Mouse (Mus musculus): ENCODE results near the gene Fcrla. TPM values are rescaled to one million over a fixed set of nuclear protein-coding genes. Genes with fewer than 3 reads are reported as not detected.

Gene Fcrla
- total RNA-seq, 2 experiments from 2014 or later, result 0.26 to 0.61 TPM

GRCm38 (mm10) chr1:170892279-170892678 lies 35.1 kb downstream of the Fcrla start:
- DNase-seq (ENCODE audit: low spot score in 2 of 2), result no peak

- DNase-seq (ENCODE audit: low spot score in 2 of 2), result no peak
Measured at GRCm38 (mm10) chr1:170891646-170892045, 35.7 kb downstream of the Fcrla start.

GRCm38 (mm10) chr1:170889310-170889709 lies 38.1 kb downstream of the Fcrla start:
- DNase-seq (ENCODE audit: low spot score in 2 of 2), result no peak

- no peak for DNase-seq (ENCODE audit: low spot score in 2 of 2)
Measured at GRCm38 (mm10) chr1:170886044-170886458, 41.3 kb downstream of the Fcrla start.

- peak; percentile 67 to 84 for DNase-seq (ENCODE audit: low spot score in 2 of 2)
Measured at GRCm38 (mm10) chr1:170884978-170885561, 42.3 kb downstream of the Fcrla start, which contains the start of the genes Gm26620 and Dusp12. Gene Gm26620, plus strand, starts transcription at chr1:170885065. Gene Dusp12, minus strand, starts transcription at chr1:170885540.

- no peak for DNase-seq (ENCODE audit: low spot score in 2 of 2)
Measured at GRCm38 (mm10) chr1:170884390-170884789, 43.0 kb downstream of the Fcrla start.

GRCm38 (mm10) chr1:170882915-170883485 lies 44.4 kb downstream of the Fcrla start:
- no peak for DNase-seq (ENCODE audit: low spot score in 2 of 2)

- no peak for DNase-seq (ENCODE audit: low spot score in 2 of 2)
Measured at GRCm38 (mm10) chr1:170876906-170877305, 50.5 kb downstream of the Fcrla start.

- no peak for DNase-seq (ENCODE audit: low spot score in 2 of 2)
Measured at GRCm38 (mm10) chr1:170875676-170876075, 51.7 kb downstream of the Fcrla start.

GRCm38 (mm10) chr1:170871961-170872360 lies 55.4 kb downstream of the Fcrla start:
- no peak for DNase-seq (ENCODE audit: low spot score in 2 of 2)

GRCm38 (mm10) chr1:170871402-170871801 lies 56.0 kb downstream of the Fcrla start:
- no peak for DNase-seq (ENCODE audit: low spot score in 2 of 2)

- DNase-seq (ENCODE audit: low spot score in 2 of 2), result no peak
Measured at GRCm38 (mm10) chr1:170868905-170869283, 58.5 kb downstream of the Fcrla start.

GRCm38 (mm10) chr1:170868107-170868904 lies 59.1 kb downstream of the Fcrla start:
- DNase-seq (ENCODE audit: low spot score in 2 of 2), result peak in 1 of 2 experiments; percentile 43

- DNase-seq (ENCODE audit: low spot score in 2 of 2), result peak; percentile 94 to 95
Measured at GRCm38 (mm10) chr1:170867691-170868105, 59.7 kb downstream of the Fcrla start, which contains the start of gene Atf6. Gene Atf6, minus strand, starts transcription at chr1:170867771.

Other genes with a start within 250 kb of the Fcrla start
- 10 to 100 TPM; 16.4 to 17.4 TPM for gene Atf6, start 59.8 kb downstream of the Fcrla start, total RNA-seq (2021)
- gene Gm26620, start 42.5 kb downstream of the Fcrla start, total RNA-seq (2021), result under 1 TPM; 0.59 to 0.67 TPM
- 10 to 100 TPM; 13.4 to 13.8 TPM for gene Dusp12, start 42.0 kb downstream of the Fcrla start, total RNA-seq (2021)
- gene Fcrlb, start 14.6 kb downstream of the Fcrla start, total RNA-seq (2021), result not detected
- gene Fcgr2b, start 49.0 kb upstream of the Fcrla start, total RNA-seq (2021), result 10 to 100 TPM in 1 of 2 experiments, 1 to 10 TPM in 1; 8.9 to 11.9 TPM
- under 1 TPM; 0.37 to 0.62 TPM for gene Fcgr4, start 91.3 kb upstream of the Fcrla start, total RNA-seq (2021)
- gene Fcgr3, start 137.4 kb upstream of the Fcrla start, total RNA-seq (2021), result 10 to 100 TPM; 15.7 to 16.8 TPM
- gene Cfap126, start 186.3 kb upstream of the Fcrla start, total RNA-seq (2021), result 1 to 10 TPM in 1 of 2 experiments, not detected in 1; 1.2 TPM
- 100 to 1,000 TPM; 458 to 496 TPM for gene Sdhc, start 223.0 kb upstream of the Fcrla start, total RNA-seq (2021)
- 100 to 1,000 TPM; 476 to 539 TPM for gene Mpz, start 223.1 kb upstream of the Fcrla start, total RNA-seq (2021)